Mouse (Mus musculus): Measurements from ENCODE around the gene Prickle3.

DNA sequence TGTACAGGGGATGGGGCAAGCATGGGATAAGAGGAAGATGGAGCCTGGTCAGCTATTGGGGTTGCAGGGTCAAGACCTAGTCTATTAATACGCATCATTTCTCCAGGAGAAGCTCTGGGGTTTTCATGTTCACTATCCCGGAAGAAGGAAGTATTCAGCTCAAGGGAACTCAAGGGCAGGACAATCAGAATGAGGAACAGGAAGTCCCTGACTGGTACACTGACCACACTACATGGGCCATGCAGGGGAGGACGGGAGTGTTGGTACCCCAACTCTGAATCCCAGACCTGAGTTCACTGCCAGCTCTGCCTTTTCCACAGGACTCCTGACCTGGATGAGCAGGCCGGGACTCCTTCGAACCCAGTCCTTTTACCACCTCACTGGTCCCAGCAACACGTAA lies 24.5 kb upstream of the Prickle3 start:
- no peak for TF ChIP-seq CTCF (IDR thresholded peaks at IDR 0.05; ENCODE audit: control insufficient read depth, insufficient read depth, low read length)
- TF ChIP-seq POLR2A (IDR thresholded peaks at IDR 0.05; ENCODE audit: borderline replicate concordance, control insufficient read depth, low read depth, low read length), result no peak
